Comparison of ENCODE assay signal across 20 mouse cellular contexts in genomic region chr4:53575558-53575957, GRCm38 (mm10).
"Had no signal": no experiment of that assay in that cellular context is flagged by ENCODE, and none has a peak within 500 bp of the region (broad histone marks: within the 10 kb centered on the region; RNA-seq: fewer than 3 reads in every experiment).

No protein-coding gene starts in this region.

- H3K9me3 ChIP-seq: kidney, embryonic 15.5 days; lung, embryonic 15.5 days; megakaryocyte, embryonic 14.5 days; midbrain, embryonic 10.5 days; midbrain, embryonic 13.5 days; neural tube, embryonic 13.5 days had no signal

- H3K27me3 ChIP-seq: kidney, embryonic 15.5 days; lung, embryonic 15.5 days; megakaryocyte, embryonic 14.5 days; midbrain, embryonic 13.5 days; neural tube, embryonic 13.5 days had no signal

- H3K9ac ChIP-seq: kidney, embryonic 15.5 days; liver, embryonic 14.5 days; lung, embryonic 15.5 days; midbrain, embryonic 13.5 days; neural tube, embryonic 13.5 days had no signal

- H3K4me3 ChIP-seq: kidney, embryonic 15.5 days; left cerebral cortex, adult 2 months; lung, embryonic 15.5 days; megakaryocyte, embryonic 14.5 days; midbrain, embryonic 10.5 days; midbrain, embryonic 13.5 days; myocyte; neural tube, embryonic 13.5 days had no signal

- H3K36me3 ChIP-seq: kidney, embryonic 15.5 days; lung, embryonic 15.5 days; midbrain, embryonic 10.5 days; midbrain, embryonic 13.5 days; neural tube, embryonic 13.5 days had no signal

- H3K4me1 ChIP-seq: kidney, embryonic 15.5 days; lung, embryonic 15.5 days; midbrain, embryonic 10.5 days; midbrain, embryonic 13.5 days; neural tube, embryonic 13.5 days had no signal

- ATAC-seq: midbrain, embryonic 13.5 days; midbrain, embryonic 16.5 days had no signal

- DNase-seq: layer of hippocampus, postnatal 36 days; lung, adult 18-20 months; lung, postnatal 10 days; lung, postnatal 36 days; retina, postnatal 1 day; right cerebral cortex, postnatal 25 days; thymus, adult 2 months; thymus, postnatal 14 days; thymus, postnatal 4 days had no signal

- H3K27ac ChIP-seq: kidney, embryonic 15.5 days; left cerebral cortex, adult 2 months; liver, embryonic 14.5 days; lung, embryonic 15.5 days; midbrain, embryonic 10.5 days; midbrain, embryonic 13.5 days; neural tube, embryonic 13.5 days; stomach, postnatal 0 days had no signal

- H3K4me2 ChIP-seq: kidney, embryonic 15.5 days; lung, embryonic 15.5 days; midbrain, embryonic 13.5 days; neural tube, embryonic 13.5 days had no signal
